Mouse (Mus musculus): Measurements from ENCODE around the gene Ankmy2.
A peak's percentile ranks its signal among the peaks of the same experiment; 100 is the strongest.
"Not testable (repeated sequence)": the region's sequence is repeated elsewhere in the genome, so short reads cannot be mapped to it uniquely, and the experiment has no call there.

Gene Ankmy2

GRCm38 (mm10) chr12:36157638-36158308, 859 bp downstream of the Ankmy2 start, which contains the start of gene Bzw2:
Gene Bzw2, minus strand, starts transcription at chr12:36158080.
- DNase-seq (ENCODE audit: extremely low read depth, low read depth, low spot score) = no peak

- no peak for DNase-seq (ENCODE audit: extremely low read depth, low read depth, low spot score)
Measured at GRCm38 (mm10) chr12:36164126-36164791, 7.3 kb downstream of the Ankmy2 start.

- DNase-seq (ENCODE audit: extremely low read depth, low read depth, low spot score) = no peak
Measured at GRCm38 (mm10) chr12:36165299-36165698, 8.4 kb downstream of the Ankmy2 start.

DNA sequence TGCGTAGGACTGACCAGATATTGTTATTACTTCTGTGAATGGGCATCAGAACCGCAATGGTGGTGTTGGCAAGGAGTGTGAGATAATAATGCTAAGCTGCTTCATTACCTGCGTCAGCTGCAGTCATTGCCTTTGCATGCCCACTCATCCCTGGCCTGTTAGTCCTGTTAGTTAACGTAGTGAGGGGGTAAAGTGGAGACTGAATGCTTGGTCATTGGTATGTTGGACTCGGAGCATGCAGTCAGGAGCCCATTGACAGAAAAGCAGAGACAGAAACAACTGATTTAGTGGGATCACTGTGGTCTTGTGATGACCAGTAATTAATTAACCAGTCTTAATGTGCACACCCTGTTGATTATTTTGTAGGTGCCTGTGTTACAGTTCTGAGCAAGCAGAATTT, 20.3 kb downstream of the Ankmy2 start:
- no peak for DNase-seq (ENCODE audit: extremely low read depth, low read depth, low spot score)

GRCm38 (mm10) chr12:36182570-36182969, 25.7 kb downstream of the Ankmy2 start:
- DNase-seq (ENCODE audit: extremely low read depth, low read depth, low spot score) = no peak

GRCm38 (mm10) chr12:36187081-36187480, 30.2 kb downstream of the Ankmy2 start:
- DNase-seq (ENCODE audit: extremely low read depth, low read depth, low spot score) = no peak

DNA sequence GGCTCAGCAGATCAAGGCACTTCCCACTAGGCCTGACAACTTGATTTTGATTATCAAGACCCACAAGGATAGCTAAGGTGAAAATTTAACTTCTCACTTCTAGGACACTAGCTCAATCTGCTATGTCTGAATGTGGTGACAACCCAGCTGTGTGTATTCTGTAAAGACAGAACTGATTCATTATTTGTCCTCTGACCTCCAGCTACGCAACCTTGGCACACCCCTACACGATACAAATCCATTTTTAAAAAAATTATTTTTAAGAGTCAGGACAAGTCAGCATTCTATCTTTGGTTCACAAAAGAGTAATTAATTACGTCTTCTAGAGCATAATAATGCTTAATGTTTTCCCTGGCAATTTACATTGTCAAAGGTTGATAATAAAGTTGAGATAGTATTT, 32.7 kb downstream of the Ankmy2 start:
- no peak for DNase-seq (ENCODE audit: extremely low read depth, low read depth, low spot score)

DNA sequence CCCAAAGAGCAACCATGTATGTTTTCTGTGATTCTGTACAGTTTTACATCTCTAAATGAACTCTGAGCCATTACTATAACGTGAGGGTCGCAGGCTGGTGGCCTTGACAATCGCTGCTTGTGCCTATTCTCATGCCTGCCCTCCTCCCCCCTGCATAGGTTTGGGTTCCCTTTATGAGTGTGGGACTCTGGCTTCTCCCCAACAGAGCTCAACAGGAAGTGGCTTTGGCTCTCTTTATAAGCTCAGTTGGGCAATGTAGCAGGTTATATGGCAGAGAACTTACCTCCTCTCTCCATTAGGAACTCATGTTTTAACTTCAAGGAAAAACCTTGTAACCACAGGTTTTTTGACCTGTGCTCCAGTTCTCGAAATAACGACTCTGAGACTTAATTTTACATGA, 33.4 kb downstream of the Ankmy2 start:
- no peak for DNase-seq (ENCODE audit: extremely low read depth, low read depth, low spot score)

- no peak for DNase-seq (ENCODE audit: extremely low read depth, low read depth, low spot score)
Measured at GRCm38 (mm10) chr12:36194976-36195375, 38.1 kb downstream of the Ankmy2 start.

GRCm38 (mm10) chr12:36205579-36206119, 48.7 kb downstream of the Ankmy2 start:
- DNase-seq (ENCODE audit: extremely low read depth, low read depth, low spot score) = not testable (repeated sequence)

DNA sequence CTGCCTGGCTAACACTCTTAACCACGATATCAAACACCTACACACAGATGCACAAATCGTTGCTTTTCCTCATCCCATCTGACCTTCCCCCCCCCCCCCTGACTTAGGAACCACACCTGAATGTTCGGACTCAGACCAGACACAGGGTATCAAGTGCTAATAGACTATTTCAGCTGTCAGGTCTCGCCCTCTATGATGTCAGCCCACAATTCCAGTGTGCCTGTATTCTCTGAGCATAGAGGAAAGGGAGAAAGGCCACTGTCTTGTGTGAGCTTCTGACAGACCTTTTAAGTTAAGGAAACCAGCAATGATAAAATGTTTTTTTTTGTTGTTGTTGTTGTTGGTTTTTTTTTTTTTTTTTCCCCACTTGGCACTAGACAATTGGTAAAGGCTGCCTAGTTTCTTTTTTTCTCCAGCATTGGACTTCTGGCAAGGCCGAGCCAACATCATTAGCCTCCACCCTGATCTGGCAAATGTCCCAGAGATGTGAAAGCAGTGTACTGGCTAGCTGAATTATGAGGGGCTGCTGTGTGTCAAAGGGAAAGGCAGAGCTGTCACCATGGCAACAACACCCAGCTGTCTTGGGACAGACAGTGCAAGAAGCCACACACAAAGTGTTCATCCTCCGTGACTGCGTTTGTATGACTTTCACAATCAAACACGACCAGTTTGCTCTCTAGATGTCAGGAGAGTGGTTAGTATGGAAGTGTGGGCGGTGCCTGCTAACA, 50.3 kb downstream of the Ankmy2 start:
- DNase-seq (ENCODE audit: extremely low read depth, low read depth, low spot score) = no peak

DNA sequence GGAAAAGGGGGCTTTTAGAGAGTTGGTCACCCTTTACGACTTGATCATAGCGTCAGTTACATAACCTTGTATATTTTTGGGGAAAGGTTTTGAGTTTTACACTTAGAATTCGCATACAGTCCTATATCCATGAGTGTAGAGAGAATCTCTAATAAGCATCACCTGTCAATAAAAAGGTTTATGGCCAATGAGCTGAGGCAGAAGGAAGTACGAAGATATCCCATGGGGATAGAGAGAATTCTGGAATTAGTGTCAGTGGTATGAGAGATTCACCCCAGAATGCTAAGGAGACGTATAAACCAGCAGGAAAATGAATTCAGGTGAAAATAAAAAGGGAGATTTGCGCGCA, 50.9 kb downstream of the Ankmy2 start:
- DNase-seq (ENCODE audit: extremely low read depth, low read depth, low spot score) = no peak

DNA sequence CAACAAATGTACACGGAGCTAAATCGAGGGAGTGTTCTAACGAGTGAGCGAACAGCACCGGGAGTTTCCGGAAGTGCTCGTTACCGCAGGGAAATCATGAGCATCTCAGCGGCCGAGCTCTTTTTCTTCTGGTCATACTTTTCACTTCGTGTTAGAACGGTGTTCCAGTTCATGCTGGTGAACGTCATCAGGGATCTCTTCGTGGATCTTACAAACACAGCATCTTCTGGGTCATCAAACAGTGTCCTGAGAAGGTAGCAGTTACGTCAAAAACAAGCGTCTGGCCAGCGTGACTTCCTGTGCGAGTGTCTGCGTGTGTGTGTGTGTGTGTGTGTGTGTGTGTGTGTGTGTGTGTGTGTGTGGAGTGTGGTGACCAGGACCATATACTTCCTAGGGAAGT, 51.5 kb downstream of the Ankmy2 start:
- DNase-seq (ENCODE audit: extremely low read depth, low read depth, low spot score) = no peak

DNA sequence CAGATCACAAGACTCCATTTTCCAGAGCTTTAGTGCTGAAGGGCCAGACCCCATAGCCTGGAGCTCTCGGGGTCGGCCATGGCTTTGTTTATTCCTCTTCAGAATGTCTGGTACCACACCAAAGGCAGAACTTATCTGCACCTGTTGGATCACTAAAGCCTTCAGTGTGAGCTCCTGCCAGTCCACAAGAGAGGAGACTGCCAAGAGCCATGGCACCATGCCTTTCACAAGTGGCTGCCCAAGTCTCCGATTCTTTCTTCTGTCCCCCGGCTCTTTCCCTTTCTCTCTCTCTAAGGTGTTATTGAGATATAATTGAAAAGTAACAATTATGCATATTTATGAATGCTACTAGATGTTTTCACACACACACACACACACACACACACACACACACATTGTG, 53.2 kb downstream of the Ankmy2 start:
- no peak for DNase-seq (ENCODE audit: extremely low read depth, low read depth, low spot score)

- no peak for DNase-seq (ENCODE audit: extremely low read depth, low read depth, low spot score)
Measured at GRCm38 (mm10) chr12:36214389-36215148, 57.7 kb downstream of the Ankmy2 start.

GRCm38 (mm10) chr12:36215149-36215480, 58.2 kb downstream of the Ankmy2 start:
- DNase-seq (ENCODE audit: extremely low read depth, low read depth, low spot score) = no peak

DNA sequence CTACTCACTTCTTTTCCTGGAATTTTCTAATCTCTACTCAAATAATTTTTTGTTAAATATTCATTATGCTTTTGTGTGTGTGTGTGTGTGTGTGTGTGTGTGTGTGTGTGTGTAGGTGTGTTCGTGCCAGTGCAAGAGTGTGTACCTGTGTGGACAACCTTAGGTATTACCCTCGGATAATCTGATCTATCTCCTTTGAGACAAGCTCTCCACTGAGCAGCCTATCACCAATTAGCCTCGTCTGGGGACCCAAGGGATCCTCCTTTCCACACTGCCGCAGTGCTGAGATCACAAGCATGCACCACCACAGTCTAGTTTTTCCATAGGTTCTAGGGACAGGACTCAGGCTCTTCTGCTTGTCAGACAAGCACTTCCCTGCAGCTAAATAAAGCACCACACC, 59.3 kb downstream of the Ankmy2 start:
- DNase-seq (ENCODE audit: extremely low read depth, low read depth, low spot score) = no peak

DNA sequence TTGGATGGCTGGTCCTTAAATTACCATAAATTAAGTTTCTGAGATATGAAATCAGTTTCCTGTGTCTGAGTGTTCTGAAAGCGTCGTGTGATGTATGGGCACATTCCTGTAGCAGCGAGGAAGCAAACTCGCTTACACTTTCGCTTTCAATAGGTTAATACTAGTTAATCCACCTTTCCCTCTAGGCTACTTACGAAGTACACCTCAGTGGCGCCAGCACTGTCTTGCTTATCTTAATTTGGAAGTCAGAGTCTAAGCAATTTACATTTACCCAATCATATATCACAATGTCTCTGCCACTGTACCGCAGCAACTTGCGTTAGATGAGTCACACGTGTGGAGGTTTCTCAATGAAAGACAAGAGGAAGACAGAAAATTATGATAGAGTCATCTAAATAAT, 60.0 kb downstream of the Ankmy2 start:
- peak; percentile 71 for DNase-seq (ENCODE audit: extremely low read depth, low read depth, low spot score)

DNA sequence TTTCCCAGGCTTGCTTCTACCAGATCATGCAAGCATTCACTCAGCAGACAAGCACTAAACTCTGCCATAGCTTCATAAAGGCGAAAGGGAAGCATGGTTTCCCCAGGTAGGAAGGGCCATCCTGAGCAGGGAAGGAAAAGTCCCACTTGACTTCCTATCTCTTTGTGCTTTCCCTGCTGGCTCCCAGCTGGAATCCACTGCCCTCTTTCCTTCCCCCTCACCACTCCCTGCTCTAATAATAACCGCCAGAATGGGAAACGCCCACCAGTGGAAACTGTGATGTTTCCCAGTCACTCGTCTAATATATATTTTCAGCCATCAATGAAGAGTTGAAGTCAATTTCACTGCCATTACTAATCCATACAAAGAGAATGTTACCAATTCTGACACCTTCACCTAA, 67.5 kb downstream of the Ankmy2 start:
- no peak for DNase-seq (ENCODE audit: extremely low read depth, low read depth, low spot score)

DNA sequence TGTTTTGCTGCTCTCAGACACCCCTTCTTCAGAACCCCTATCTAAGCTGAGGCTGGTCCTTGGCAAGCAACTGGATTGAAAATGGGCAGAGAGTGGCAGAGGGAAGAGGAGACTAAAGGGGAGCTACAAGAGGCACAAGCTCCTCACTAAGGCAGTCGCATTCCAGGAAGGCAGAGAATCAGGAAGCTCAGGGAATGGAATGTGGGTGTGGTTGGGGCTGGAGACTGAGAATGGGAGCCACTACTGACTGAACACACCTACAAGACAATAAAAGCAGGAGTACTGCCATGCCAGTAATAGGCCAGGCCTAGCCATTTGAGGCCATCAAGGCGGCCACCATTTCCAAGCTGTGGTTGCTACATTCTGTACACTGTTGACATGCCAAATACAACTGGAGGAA, 74.5 kb downstream of the Ankmy2 start:
- no peak for DNase-seq (ENCODE audit: extremely low read depth, low read depth, low spot score)

DNA sequence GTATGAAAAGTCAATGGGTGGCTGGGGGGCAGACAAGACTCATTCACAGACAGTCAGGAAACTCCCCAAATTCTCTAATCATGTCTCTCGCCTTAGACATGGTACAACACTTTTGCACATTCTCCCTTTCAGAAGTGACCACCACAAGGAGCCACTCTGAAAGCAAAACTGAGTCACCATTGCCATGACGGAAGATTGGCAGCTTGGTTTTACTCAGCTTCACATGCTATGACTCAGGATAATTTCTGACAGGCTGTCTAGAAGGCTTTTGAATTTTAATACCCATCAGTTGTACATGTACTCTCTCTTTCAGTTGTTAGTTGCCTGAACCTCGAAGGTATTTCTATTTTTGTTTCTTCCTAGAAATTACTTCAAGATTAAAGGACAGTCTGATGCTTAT, 84.3 kb downstream of the Ankmy2 start:
- no peak for DNase-seq (ENCODE audit: extremely low read depth, low read depth, low spot score)

Measured in fat pad, adult 2 months (tissue).